Mouse (Mus musculus) liver, adult 2 months (tissue): Measurements from ENCODE around the gene Mybbp1a.

Source experiments
- CTCF ChIP-seq: fragments of 200-500 bp; IDR thresholded peaks from 2 replicates; pipeline ENCODE4 v1.5.1; 2011; ENCODE audit warnings: low read depth, low read length, control low read depth
- POLR2A ChIP-seq: fragments of 200-500 bp; IDR thresholded peaks from 2 replicates; pipeline ENCODE4 v1.6.1; 2011; ENCODE audit warnings: low read length, control low read depth; ENCODE audit not compliant: insufficient read depth; ENCODE audit errors: extremely low read depth

DNA sequence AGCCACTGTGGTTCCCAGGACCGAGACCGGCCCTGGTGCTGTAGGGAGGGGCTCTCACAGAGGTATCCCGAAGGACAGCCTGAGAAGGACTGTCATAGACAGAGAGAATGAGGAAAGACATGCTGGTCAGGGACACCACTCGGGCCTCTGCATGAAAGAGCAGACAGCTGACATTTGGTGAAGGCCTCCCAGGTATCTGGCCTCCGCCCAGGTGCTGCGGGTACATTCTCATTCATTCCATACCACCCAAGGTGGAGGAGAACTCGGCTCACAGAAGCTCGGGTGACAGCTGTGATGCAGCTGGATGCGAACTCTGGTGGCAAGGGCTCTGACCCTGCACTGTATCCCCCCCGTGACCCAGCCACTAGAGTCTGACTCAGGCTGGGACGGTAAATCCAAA, 44.8 kb downstream of the Mybbp1a start:
- TF ChIP-seq POLR2A (no peak), CTCF (no peak)
